Mouse (Mus musculus) left cerebral cortex, adult 18-20 months (tissue): ENCODE results near the gene Zyg11b. TPM values are rescaled to one million over a fixed set of nuclear protein-coding genes. Genes with fewer than 3 reads are reported as not detected.

Experiments used
- DNase-seq, 2 experiments: peaks; one replicate each; pipeline ENCODE4 v3.0.0; 2021 to 2022; ENCODE audit warnings: low spot score in 2 of 2, mixed read lengths in 1 of 2
- total RNA-seq, 2 experiments: library from RNA; stranded (reverse); gene quantifications; 2 replicates each; pipeline ENCODE4 v1.2.3; 2021

Zyg11b gene
- total RNA-seq, 2 experiments from 2014 or later, result 92.2 to 94.5 TPM

- no peak for DNase-seq
Measured at GRCm38 (mm10) chr4:108318649-108319615, 18.0 kb upstream of the Zyg11b start.

- DNase-seq, result no peak
Measured at GRCm38 (mm10) chr4:108317656-108318605, 17.0 kb upstream of the Zyg11b start.

GRCm38 (mm10) chr4:108314041-108314440 lies 13.1 kb upstream of the Zyg11b start:
- DNase-seq, result no peak

DNA sequence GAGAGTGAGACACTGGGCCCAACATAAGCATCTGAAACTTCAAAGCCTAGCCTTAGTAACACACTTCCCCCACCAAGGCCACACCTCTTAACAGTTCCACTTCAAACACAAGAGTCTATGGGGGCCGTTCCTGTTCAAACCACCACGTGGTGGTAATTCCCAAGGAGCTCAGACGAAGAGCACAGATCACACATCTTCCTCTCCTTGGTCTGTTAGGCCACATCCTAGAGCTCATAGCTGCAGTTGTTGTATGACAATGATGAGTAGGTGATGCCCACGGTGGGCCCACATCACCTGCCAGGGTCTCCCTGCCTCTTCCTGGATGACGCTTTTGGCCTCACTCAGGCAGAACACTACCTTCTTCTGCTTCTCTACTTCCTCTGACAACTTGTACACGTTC lies 9.8 kb upstream of the Zyg11b start:
- no peak for DNase-seq

DNA sequence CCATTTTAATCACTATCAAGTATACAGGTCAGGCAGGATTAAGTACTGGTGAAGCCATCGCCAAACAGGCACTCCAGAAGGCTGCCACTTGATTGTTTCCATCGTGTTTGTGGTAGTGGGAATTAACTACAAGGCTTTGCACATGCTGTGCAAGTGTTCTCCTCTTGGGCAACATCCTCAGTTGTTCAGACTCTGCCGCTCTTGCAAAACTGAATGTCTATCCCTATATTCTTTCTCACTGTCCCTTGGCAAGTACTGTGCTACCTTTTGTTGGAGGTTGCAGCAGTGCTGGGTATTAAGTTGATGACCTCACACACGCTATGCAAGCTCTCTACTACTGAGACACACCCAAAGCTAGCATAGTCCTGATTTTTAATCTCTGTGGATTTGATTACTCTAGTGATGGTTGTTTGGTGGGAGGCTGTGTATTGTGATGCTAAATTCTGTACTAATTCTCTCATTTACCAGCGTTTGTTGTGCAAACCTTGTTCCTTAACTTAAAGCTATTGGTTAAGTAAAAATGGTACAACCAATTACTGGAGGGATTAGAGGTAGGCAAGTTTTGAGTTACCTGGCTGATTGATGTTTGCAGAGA lies 1.5 kb upstream of the Zyg11b start:
- DNase-seq, result no peak

DNA sequence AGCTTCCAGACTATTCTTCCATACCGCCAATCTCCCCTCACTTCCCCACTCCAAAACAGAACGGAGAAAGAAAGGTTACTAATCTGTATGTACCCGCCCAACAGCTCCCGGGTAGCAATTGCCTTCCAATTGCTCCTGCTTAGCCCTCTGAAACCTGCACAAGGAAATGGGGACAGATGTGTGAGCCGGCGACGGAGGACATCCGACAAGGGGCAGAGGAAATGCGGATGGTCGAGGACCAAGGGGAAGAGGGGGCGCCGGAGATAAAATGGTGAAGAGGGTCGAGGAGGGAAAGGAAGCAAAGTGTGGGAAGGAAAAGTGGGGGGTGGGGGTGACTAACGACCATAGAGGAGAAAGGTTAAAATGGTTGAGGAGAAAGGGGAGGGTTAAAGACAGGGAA lies 630 bp downstream of the Zyg11b start:
- DNase-seq, result peak; percentile 12

- peak in 1 of 2 experiments; percentile 28 for DNase-seq
Measured at GRCm38 (mm10) chr4:108276973-108277372, 23.9 kb downstream of the Zyg11b start.

DNA sequence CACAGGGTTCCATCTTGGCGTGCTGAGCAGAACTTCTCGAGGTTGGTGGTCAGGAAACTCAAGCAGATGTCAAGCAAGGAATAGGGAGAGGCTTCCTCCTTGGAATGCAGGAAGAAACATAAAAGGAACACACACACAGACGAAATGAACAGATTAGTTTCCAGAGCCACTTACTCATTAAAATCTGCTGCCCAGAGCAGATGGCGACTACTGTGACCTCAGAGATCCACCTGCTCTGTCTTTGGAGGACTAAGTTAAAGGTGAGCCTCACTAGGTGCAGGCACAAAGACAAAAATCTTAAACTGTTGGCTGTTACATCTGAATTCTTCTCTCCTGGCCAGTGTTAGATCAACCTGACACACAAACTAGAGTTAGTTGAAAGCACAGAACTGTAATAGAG lies 28.6 kb downstream of the Zyg11b start:
- DNase-seq, result no peak

DNA sequence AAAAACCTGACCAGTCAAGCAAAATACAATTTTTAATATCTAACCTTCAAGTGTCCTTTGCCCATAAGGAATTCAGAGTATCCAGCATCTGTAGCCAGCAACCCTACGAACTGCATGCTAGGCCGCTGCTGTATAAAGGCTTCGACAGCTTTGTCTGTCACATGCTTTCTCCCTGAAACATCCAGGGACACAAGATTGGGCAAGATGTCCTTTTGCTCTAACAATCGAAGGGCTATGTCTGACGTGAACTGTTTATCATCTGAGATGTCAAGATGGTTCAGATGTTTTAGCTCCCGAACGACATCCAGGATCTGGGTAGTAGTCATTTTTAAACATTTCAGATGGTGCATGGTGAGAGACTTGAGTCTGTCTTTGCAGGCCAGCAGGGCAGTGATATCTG lies 35.1 kb downstream of the Zyg11b start:
- DNase-seq, result no peak

GRCm38 (mm10) chr4:108253317-108253716 lies 47.6 kb downstream of the Zyg11b start:
- no peak for DNase-seq

DNA sequence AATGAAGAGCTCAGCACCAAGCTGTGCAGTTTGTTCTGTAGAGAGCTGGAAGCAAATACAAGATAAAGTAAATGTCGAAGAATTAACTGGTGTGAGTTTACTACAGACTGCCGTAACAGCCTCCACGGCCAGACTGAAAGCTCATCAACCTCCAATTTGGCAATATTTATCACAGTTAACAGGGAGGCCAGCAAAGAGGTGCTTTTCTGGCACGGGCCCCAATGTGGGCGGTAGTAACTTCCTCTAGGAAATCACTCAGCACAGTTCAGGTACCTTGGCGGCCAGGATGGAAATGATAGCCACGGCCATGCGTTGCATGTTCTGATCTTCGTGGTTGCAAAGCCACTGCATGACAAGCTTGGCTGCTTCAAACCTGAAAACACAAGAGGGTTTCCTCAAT lies 50.4 kb downstream of the Zyg11b start:
- DNase-seq, result no peak

DNA sequence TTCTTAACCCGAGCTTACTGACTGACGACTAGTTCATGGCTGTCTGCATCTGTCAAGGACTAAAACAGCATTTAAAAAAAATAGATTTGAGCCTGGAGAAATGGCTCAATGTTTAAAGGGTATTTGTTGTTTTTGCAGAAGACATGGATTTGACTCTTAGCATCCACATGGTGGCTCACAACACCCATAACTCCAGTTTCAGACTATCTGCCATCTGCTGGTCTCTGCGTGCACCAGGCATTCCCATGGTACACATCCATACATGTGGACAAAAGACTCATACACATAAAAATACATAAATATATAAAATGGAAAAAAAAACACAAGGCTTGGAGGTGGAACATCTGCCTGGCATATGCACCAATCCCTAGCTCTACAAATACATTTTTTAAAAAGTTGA lies 51.6 kb downstream of the Zyg11b start:
- no peak for DNase-seq

- DNase-seq, result no peak
Measured at GRCm38 (mm10) chr4:108233654-108234053, 67.2 kb downstream of the Zyg11b start.

GRCm38 (mm10) chr4:108225341-108225872 lies 75.5 kb downstream of the Zyg11b start:
- no peak for DNase-seq

DNA sequence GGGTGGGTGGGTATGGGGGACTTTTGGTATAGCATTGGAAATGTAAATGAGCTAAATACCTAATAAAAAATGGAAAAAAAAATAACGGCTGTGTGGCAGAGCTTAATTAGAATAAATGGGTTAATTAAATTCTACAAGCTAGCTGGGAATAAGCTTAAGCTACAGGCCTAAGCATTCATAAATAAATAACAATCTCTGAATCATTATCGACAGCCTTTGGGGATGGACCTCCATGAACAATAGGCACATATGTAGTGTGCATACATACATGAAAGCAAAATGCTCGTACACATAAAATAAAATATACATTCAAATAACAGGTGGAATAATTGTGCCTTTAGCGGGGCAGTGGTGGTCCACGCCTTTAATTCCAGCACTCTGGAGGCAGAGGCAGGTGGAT lies 78.4 kb downstream of the Zyg11b start:
- no peak for DNase-seq

- no peak for DNase-seq
Measured at GRCm38 (mm10) chr4:108219019-108219418, 81.9 kb downstream of the Zyg11b start.

GRCm38 (mm10) chr4:108217332-108218179 lies 83.3 kb downstream of the Zyg11b start, which contains the start of gene Zyg11a:
TSS of gene Zyg11a (minus strand) at chr4:108218048.
- DNase-seq, result no peak

GRCm38 (mm10) chr4:108213023-108213422 lies 87.9 kb downstream of the Zyg11b start:
- no peak for DNase-seq

- no peak for DNase-seq
Measured at GRCm38 (mm10) chr4:108204629-108205028, 96.3 kb downstream of the Zyg11b start.

DNA sequence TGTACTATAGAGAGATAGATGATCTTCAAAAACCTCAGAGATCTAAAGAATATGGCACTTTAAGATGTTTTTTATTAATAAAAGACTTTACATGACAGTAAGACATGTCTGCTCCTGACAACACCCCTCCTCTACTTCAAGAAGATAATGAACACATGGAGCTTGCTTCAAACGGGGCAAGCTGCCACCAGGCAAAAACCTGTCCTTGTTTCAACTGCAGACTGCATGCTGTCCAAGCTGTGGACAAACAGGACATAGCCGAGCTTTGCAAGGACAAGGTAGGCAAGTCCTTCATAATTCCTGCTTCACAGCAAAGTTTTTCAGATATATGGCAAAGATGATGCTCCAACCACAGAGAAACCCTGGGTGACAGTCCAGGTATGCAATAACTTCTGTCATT lies 101.7 kb downstream of the Zyg11b start:
- DNase-seq, result no peak
